ENCODE assay signal across 9 mouse cellular contexts in genomic region chr10:9821299-9821698, GRCm38 (mm10).
DNase-seq lines count a peak whose midpoint lies in the region; ATAC-seq and TF ChIP-seq lines count a peak whose summit lies in the region.
"Had no signal": no experiment of that assay in that cellular context is flagged by ENCODE, and none has a peak within 500 bp of the region (broad histone marks: within the 10 kb centered on the region; RNA-seq: fewer than 3 reads in every experiment).

No protein-coding gene starts in this region.

- no peak for TF ChIP-seq EP300 in lung, postnatal 0 days (IDR thresholded peaks at IDR 0.05)

- no peak overlapping the region for H3K9ac ChIP-seq in intestine, postnatal 0 days (ENCODE audit: low read depth, low read length)
- no peak overlapping the region for H3K9ac ChIP-seq in intestine, embryonic 16.5 days (ENCODE audit: low read depth, low read length)
- no peak overlapping the region for H3K9ac ChIP-seq in lung, postnatal 0 days (replicated peaks; ENCODE audit: low read depth)
- H3K9ac ChIP-seq in forebrain, embryonic 13.5 days, result no peak overlapping the region
- H3K9ac ChIP-seq: midbrain, embryonic 15.5 days had no signal

- no peak for ATAC-seq in intestine, postnatal 0 days
- ATAC-seq in intestine, embryonic 16.5 days, result no peak
- no peak for ATAC-seq in lung, postnatal 0 days
- ATAC-seq in forebrain, embryonic 13.5 days, result no peak
- ATAC-seq in erythroblast, adult 5-6 weeks (replicated peaks; ENCODE audit: low FRiP score, poor library complexity, severe bottlenecking), result no peak
- ATAC-seq: midbrain, embryonic 15.5 days had no signal

- no peak overlapping the region for H3K4me2 ChIP-seq in intestine, postnatal 0 days (replicated peaks; ENCODE audit: low read depth)
- no peak overlapping the region for H3K4me2 ChIP-seq in intestine, embryonic 16.5 days (ENCODE audit: low read depth, low read length)
- H3K4me2 ChIP-seq in lung, postnatal 0 days (replicated peaks; ENCODE audit: low read depth, low read length), result no peak overlapping the region
- no peak overlapping the region for H3K4me2 ChIP-seq in forebrain, embryonic 13.5 days
- H3K4me2 ChIP-seq: midbrain, embryonic 15.5 days had no signal

- TF ChIP-seq POLR2A in bone marrow, adult 2 months (IDR thresholded peaks at IDR 0.05; ENCODE audit: borderline replicate concordance, control insufficient read depth, low read depth, low read length), result no peak

- H3K4me1 ChIP-seq in intestine, postnatal 0 days (replicated peaks; ENCODE audit: control insufficient read depth, insufficient read depth, low read length), result no peaks in the 10 kb centered on the region
- H3K4me1 ChIP-seq in intestine, embryonic 16.5 days (ENCODE audit: control insufficient read depth, insufficient read depth, low read length), result no peaks in the 10 kb centered on the region
- no peaks in the 10 kb centered on the region for H3K4me1 ChIP-seq in bone marrow, adult 2 months (ENCODE audit: control insufficient read depth, insufficient read depth, low read length)
- H3K4me1 ChIP-seq in lung, postnatal 0 days (ENCODE audit: insufficient read depth, low read depth, low read length), result no peaks in the 10 kb centered on the region
- H3K4me1 ChIP-seq in forebrain, embryonic 13.5 days, result no peaks in the 10 kb centered on the region
- H3K4me1 ChIP-seq: midbrain, embryonic 15.5 days had no signal

- WGBS in intestine, postnatal 0 days, result 61% methylated on average over 6 of the region's 6 CpGs
- 57% methylated on average over 6 of the region's 6 CpGs for WGBS in intestine, embryonic 16.5 days
- 86% methylated on average over 6 of the region's 6 CpGs for WGBS in bone marrow, adult 2 months
- WGBS in lung, postnatal 0 days, result 60% methylated on average over 6 of the region's 6 CpGs
- 65% methylated on average over 6 of the region's 6 CpGs for WGBS in forebrain, embryonic 13.5 days

- peak; percentile 55 for DNase-seq in CD4-positive helper T cell, adult 2 months (ENCODE audit: low read depth, low spot score)
- DNase-seq in lung, postnatal 0 days (ENCODE audit: low spot score), result no peak
- DNase-seq in left cerebral cortex, adult 8-10 months (ENCODE audit: low spot score in 2 of 2), result no peak

- H3K9me3 ChIP-seq in intestine, postnatal 0 days (ENCODE audit: control insufficient read depth), result no peaks in the 10 kb centered on the region
- no peaks in the 10 kb centered on the region for H3K9me3 ChIP-seq in intestine, embryonic 16.5 days (ENCODE audit: control insufficient read depth, low read length)
- no peaks in the 10 kb centered on the region for H3K9me3 ChIP-seq in lung, postnatal 0 days (ENCODE audit: low read length)
- H3K9me3 ChIP-seq in forebrain, embryonic 13.5 days (replicated peaks), result no peaks in the 10 kb centered on the region
- H3K9me3 ChIP-seq: midbrain, embryonic 15.5 days had no signal

- no peaks in the 10 kb centered on the region for H3K27me3 ChIP-seq in intestine, postnatal 0 days (replicated peaks; ENCODE audit: control insufficient read depth, insufficient read depth, low read length)
- H3K27me3 ChIP-seq in intestine, embryonic 16.5 days (replicated peaks; ENCODE audit: control insufficient read depth, insufficient read depth, low read length), result no peaks in the 10 kb centered on the region
- no peaks in the 10 kb centered on the region for H3K27me3 ChIP-seq in lung, postnatal 0 days (replicated peaks; ENCODE audit: insufficient read depth, low read length)
- no peaks in the 10 kb centered on the region for H3K27me3 ChIP-seq in forebrain, embryonic 13.5 days
- H3K27me3 ChIP-seq: midbrain, embryonic 15.5 days had no signal

- no peaks in the 10 kb centered on the region; the same call in 1 of the 2 replicates for H3K36me3 ChIP-seq in intestine, postnatal 0 days (ENCODE audit: control insufficient read depth, insufficient read depth)
- no peaks in the 10 kb centered on the region for H3K36me3 ChIP-seq in intestine, embryonic 16.5 days (ENCODE audit: control insufficient read depth, insufficient read depth, low read length)
- H3K36me3 ChIP-seq in lung, postnatal 0 days (ENCODE audit: insufficient read depth, low read length), result peaks cover 4% of the 10 kb centered on the region; the same call in 1 of the 2 replicates
- H3K36me3 ChIP-seq in forebrain, embryonic 13.5 days (ENCODE audit: poor library complexity, severe bottlenecking), result no peaks in the 10 kb centered on the region
- H3K36me3 ChIP-seq: midbrain, embryonic 15.5 days had no signal

- no peak overlapping the region for H3K27ac ChIP-seq in intestine, postnatal 0 days (ENCODE audit: low read depth, low read length)
- H3K27ac ChIP-seq in intestine, embryonic 16.5 days (ENCODE audit: low read length), result no peak overlapping the region
- no peak overlapping the region for H3K27ac ChIP-seq in bone marrow, adult 2 months (ENCODE audit: control insufficient read depth, insufficient read depth, low read depth, low read length, poor library complexity)
- H3K27ac ChIP-seq in lung, postnatal 0 days (ENCODE audit: low read length), result no peak overlapping the region
- H3K27ac ChIP-seq in forebrain, embryonic 13.5 days, result no peak overlapping the region
- H3K27ac ChIP-seq: midbrain, embryonic 15.5 days had no signal

- H3K4me3 ChIP-seq in intestine, postnatal 0 days (ENCODE audit: low read depth, low read length), result no peak overlapping the region
- H3K4me3 ChIP-seq in intestine, embryonic 16.5 days (ENCODE audit: low read length), result no peak overlapping the region
- H3K4me3 ChIP-seq in bone marrow, adult 2 months (replicated peaks; ENCODE audit: control insufficient read depth, low read depth, low read length), result no peak overlapping the region
- H3K4me3 ChIP-seq in lung, postnatal 0 days (ENCODE audit: low read depth, low read length), result no peak overlapping the region
- no peak overlapping the region for H3K4me3 ChIP-seq in forebrain, embryonic 13.5 days
- H3K4me3 ChIP-seq: midbrain, embryonic 15.5 days had no signal

- peak; percentile 67 for TF ChIP-seq CTCF in intestine, postnatal 0 days (IDR thresholded peaks at IDR 0.05; ENCODE audit: low read depth)
- peak; percentile 20; the same call in 1 of the 2 replicates for TF ChIP-seq CTCF in bone marrow, adult 2 months (IDR thresholded peaks at IDR 0.05; ENCODE audit: control insufficient read depth, insufficient read depth, low read length)
- TF ChIP-seq CTCF in lung, postnatal 0 days (IDR thresholded peaks at IDR 0.05), result peak; percentile 50
